Mouse (Mus musculus): ENCODE results near the gene Srpr. TPM values are rescaled to one million over a fixed set of nuclear protein-coding genes. Genes with fewer than 3 reads are reported as not detected.

The Srpr gene
- total RNA-seq, 2 experiments from 2014 or later, result 60.7 to 69.9 TPM

DNA sequence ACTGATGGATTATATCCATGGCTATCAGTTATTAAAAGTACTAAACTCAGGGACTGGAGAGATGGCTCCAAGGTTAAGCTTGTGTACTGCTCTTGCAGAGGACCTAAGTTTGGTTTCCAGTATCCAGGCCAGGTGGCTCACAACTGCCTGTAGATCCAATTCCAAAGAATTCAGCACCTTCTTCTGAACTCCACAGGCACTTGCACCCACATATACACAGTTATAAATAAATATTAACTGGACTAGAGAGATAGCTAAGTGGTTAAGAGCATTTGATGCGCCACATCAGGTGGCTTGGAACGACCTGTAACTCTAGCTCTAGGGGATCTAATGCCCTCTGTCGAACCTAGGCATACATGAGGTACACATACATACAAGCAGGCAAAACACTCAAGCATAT is 28.7 kb downstream of the Srpr start:
- TF ChIP-seq CTCF (IDR thresholded peaks at IDR 0.05), result no peak
- no peak overlapping the region for H3K27ac ChIP-seq
- intact Hi-C loops (cut with DNase I), result no loop called here
- H3K4me3 ChIP-seq, result no peak overlapping the region
- no peak for DNase-seq (ENCODE audit: extremely low spot score in 1 of 2, low spot score in 2 of 2)

DNA sequence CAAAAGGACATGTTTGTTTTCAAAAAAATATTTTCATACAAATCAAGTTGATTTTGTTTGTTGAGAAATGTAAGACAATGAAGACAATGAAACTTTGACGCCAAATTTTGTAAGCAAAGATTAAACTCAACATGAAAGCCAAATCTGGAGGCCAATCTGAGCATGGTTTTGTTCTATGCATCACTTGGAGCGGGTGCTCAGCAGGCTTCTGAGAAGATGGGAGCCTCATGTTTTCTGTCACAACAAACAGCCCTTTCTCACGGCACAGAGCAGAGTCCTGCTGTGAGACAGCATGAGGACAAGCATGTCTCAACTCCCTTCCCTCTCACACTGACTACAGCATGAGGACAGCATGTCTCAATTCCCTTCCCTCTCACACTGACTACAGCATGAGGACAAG is 36.0 kb downstream of the Srpr start:
- Histone ChIP-seq H3K27ac (no peak overlapping the region; the same call in 1 of the 2 replicates), H3K4me3 (no peak overlapping the region)
- no peak for DNase-seq (ENCODE audit: extremely low spot score in 1 of 2, low spot score in 2 of 2)
- intact Hi-C loops (cut with DNase I), result no loop called here
- no peak for TF ChIP-seq CTCF (IDR thresholded peaks at IDR 0.05)

GRCm38 (mm10) chr9:35238371-35238770 is 38.4 kb downstream of the Srpr start:
- no peak for DNase-seq (ENCODE audit: extremely low spot score in 1 of 2, low spot score in 2 of 2)
- intact Hi-C loops (cut with DNase I), result no loop called here
- Histone ChIP-seq H3K27ac (no peak overlapping the region), H3K4me3 (no peak overlapping the region)
- TF ChIP-seq CTCF (IDR thresholded peaks at IDR 0.05), result no peak

GRCm38 (mm10) chr9:35238915-35239571 is 39.1 kb downstream of the Srpr start:
- no peak overlapping the region for H3K27ac ChIP-seq
- intact Hi-C loops (cut with DNase I), result no loop called here

GRCm38 (mm10) chr9:35239734-35240133 is 39.8 kb downstream of the Srpr start:
- peak; percentile 18 for TF ChIP-seq CTCF (IDR thresholded peaks at IDR 0.05)
- H3K27ac ChIP-seq, result no peak overlapping the region
- intact Hi-C loops (cut with DNase I), result no loop called here
- DNase-seq (ENCODE audit: extremely low spot score in 1 of 2, low spot score in 2 of 2), result no peak
- H3K4me3 ChIP-seq, result no peak overlapping the region

More at GRCm38 (mm10) chr9:35238915-35239571, 39.1 kb downstream of the Srpr start:
- no peak overlapping the region for H3K4me3 ChIP-seq
- TF ChIP-seq CTCF (IDR thresholded peaks at IDR 0.05), result no peak
- DNase-seq (ENCODE audit: extremely low spot score in 1 of 2, low spot score in 2 of 2), result no peak

DNA sequence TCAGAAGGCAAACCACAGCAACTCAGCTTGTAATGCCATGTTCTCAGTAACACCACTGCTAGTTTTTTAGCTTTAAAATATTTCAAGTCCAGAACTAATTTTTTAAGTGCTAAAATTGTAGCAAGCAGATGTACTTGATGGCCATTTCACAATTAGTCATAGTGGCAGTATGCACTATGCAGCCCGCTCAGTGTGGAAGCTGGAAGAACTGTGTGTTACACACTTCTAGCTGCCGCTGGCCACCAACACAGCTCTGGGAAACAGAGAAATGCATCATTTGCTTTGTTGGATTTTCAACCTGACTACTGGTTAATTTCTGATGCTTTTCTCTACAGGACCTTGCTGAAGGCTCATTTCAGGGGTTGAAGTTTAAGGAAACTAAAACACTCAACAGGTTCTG is 47.4 kb downstream of the Srpr start:
- Histone ChIP-seq H3K4me3 (no peak overlapping the region), H3K27ac (no peak overlapping the region)
- no peak for TF ChIP-seq CTCF (IDR thresholded peaks at IDR 0.05)
- DNase-seq (ENCODE audit: extremely low spot score in 1 of 2, low spot score in 2 of 2), result no peak
- intact Hi-C loops (cut with DNase I), result no loop called here

DNA sequence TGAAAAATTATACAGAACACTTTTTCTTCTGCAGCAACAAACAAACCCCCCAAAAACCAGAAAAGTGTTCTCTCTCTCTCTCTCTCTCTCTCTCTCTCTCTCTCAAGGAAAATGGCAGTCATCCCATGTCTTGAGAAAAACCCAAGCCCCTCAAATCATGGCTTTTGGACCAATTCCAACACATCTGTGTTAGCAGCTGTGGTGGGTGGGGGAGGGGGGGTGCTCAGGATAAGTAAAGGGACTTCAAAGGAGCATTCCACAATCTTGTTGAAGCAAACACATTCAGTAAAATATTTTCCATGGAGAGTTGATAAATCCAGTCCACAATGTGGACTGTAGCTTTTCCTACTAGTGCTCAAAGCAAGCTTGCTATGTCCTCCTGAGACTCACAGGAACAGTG is 49.5 kb downstream of the Srpr start:
- DNase-seq (ENCODE audit: extremely low spot score in 1 of 2, low spot score in 2 of 2), result no peak
- intact Hi-C loops (cut with DNase I), result no loop called here
- TF ChIP-seq CTCF (IDR thresholded peaks at IDR 0.05), result no peak
- Histone ChIP-seq H3K27ac (no peak overlapping the region), H3K4me3 (no peak overlapping the region)

DNA sequence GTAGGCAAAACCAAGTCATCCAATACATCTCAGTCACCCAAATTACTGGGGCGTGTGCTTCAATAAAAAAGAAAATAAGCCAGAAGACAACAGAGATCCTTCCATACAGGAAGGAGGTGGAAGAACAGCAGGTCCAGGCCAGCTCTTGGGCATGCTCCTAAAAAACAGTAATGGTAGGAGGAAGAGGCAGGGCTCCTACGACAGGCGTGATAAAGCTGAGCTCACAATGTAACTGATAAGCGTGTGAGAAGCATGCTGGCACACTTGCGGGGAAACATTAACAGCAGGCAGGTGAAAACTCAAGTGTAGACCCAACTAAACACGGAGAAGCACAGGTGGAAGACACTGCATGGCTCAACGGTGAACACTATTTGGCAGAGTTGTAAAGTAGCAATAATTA is 57.4 kb downstream of the Srpr start:
- no peak for DNase-seq (ENCODE audit: extremely low spot score in 1 of 2, low spot score in 2 of 2)
- H3K27ac ChIP-seq, result no peak overlapping the region
- intact Hi-C loops (cut with DNase I), result no loop called here

GRCm38 (mm10) chr9:35262418-35262817 is 62.4 kb downstream of the Srpr start:
- Histone ChIP-seq H3K27ac (no peak overlapping the region), H3K4me3 (no peak overlapping the region)
- no peak for TF ChIP-seq CTCF (IDR thresholded peaks at IDR 0.05)
- intact Hi-C loops (cut with DNase I), result no loop called here
- no peak for DNase-seq (ENCODE audit: extremely low spot score in 1 of 2, low spot score in 2 of 2)

More for the DNA sequence above, 57.4 kb downstream of the Srpr start:
- no peak overlapping the region for H3K4me3 ChIP-seq
- no peak for TF ChIP-seq CTCF (IDR thresholded peaks at IDR 0.05)

DNA sequence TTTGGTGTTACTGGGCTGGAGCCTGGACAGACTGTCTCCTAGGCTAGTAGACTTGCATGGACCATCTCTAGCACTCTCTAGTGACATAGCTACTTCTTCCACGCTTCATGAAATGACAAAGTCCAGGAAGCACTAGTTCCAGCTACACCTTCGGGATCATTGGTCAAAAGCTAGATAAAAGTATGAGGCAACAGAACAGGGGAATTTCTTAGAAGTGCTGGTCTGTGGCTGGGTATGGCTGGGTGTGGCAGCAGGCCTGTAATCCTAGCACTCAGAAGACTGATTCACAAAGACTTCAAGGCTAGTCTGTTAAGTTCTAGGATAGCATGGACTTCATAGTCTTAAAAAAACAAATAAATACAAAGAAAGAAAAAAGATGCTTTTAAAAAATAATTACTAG is 63.5 kb downstream of the Srpr start:
- intact Hi-C loops (cut with DNase I), result no loop called here
- no peak for DNase-seq (ENCODE audit: extremely low spot score in 1 of 2, low spot score in 2 of 2)
- no peak overlapping the region for H3K4me3 ChIP-seq
- TF ChIP-seq CTCF (IDR thresholded peaks at IDR 0.05), result no peak
- no peak overlapping the region for H3K27ac ChIP-seq

DNA sequence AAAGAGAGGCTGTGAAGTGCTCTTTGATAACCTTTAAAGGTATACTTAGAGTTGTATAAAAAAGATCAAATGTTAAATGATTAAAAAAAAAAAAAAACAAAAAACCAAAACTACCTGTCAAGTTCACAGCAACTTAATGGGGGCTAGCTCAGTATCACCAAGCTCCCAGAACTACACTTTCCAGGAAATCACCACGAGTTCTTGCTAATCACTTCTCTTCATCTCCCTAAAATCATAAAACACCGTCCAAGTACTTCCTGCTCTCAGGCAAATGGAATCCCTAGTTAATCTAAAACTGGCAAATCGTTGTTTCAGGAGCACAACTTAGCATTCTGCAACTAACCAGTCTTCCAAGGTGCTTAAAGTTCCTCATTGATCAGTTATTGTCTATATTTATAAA is 64.5 kb downstream of the Srpr start:
- Histone ChIP-seq H3K27ac (no peak overlapping the region), H3K4me3 (no peak overlapping the region)
- TF ChIP-seq CTCF (IDR thresholded peaks at IDR 0.05), result no peak
- no peak for DNase-seq (ENCODE audit: extremely low spot score in 1 of 2, low spot score in 2 of 2)
- intact Hi-C loops (cut with DNase I), result no loop called here

DNA sequence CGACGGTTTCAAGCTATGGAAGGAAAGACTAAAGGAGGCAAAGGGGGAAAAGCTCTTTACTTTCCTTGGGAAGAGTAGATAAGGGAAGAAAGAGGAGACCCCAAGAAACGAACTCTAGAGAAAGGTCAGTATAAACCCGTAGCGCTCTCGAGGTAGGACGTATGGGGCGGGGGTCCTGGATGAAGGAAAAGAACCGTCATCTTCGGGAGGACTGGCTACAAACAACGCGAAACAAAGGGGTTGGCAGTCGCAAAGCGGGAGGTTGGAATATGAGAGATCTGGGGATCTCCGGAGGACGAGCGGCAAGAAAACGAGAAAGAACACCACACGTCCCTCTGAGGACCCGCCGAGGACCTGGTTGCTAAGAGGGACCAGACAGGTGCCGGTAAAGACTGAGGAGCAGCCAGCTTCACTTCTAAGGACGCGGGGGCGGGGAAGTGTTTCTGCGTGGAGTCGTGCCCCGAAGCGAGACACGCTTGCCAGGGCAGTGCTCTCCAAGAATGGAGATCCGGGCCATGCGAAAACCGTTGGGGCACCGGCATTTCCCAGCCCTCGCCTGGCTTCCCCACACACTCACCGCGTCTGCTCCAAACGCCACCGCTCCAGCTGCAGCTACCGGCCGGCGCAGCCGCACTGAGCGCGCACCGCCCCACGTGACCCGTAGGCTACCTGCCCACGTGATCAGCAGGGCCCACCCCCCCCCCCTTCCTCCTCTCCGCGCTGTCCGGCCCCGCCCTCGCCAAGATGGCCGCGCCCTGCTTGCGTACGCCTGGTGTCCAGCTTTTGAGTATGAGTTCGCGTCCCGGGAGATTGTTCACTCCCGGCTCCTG is 67.4 kb downstream of the Srpr start, which contains the start of the genes Fam118b and Rpusd4:
Gene Fam118b, minus strand, starts transcription at position 660 of the 830 bp plus-strand sequence.
Gene Rpusd4, plus strand, starts transcription at position 720 of the 830 bp plus-strand sequence.
- intact Hi-C loops (cut with DNase I), result loop anchor here (2.0 kb wide), 1 partner anchor 57 kb away; the partner anchor contains the start of gene Foxred1
- Histone ChIP-seq H3K4me3 (peak within 1 kb of the TSS; percentile 91), H3K27ac (peak within 1 kb of the TSS; percentile 84)
- DNase-seq (ENCODE audit: extremely low spot score in 1 of 2, low spot score in 2 of 2), result peak; percentile 93 to 94
- TF ChIP-seq CTCF (IDR thresholded peaks at IDR 0.05), result no peak

Measured in left cerebral cortex, adult 2 months (tissue).